15 mouse cellular contexts compared by ENCODE assay signal in genomic region chr3:110131043-110131891, GRCm38 (mm10). TPM values are rescaled to one million over a fixed set of nuclear protein-coding genes. Genes with fewer than 3 reads are reported as not detected.
DNase-seq lines count a peak whose midpoint lies in the region; ATAC-seq and TF ChIP-seq lines count a peak whose summit lies in the region.
"Had no signal": no experiment of that assay in that cellular context is flagged by ENCODE, and none has a peak within 500 bp of the region (broad histone marks: within the 10 kb centered on the region; RNA-seq: fewer than 3 reads in every experiment).

No protein-coding gene starts in this region.

- H3K4me1 ChIP-seq in hindbrain, embryonic 13.5 days (replicated peaks): peaks cover 26% of the 10 kb centered on the region
- H3K4me1 ChIP-seq in neural tube, embryonic 13.5 days (replicated peaks): peaks cover 24% of the 10 kb centered on the region
- H3K4me1 ChIP-seq: lung, embryonic 15.5 days; megakaryocyte, embryonic 14.5 days had no signal

- H3K27ac ChIP-seq in layer of hippocampus, adult 2 months: peak overlapping the region; percentile 54
- peak overlapping the region; percentile 71 for H3K27ac ChIP-seq in hindbrain, embryonic 13.5 days
- peak overlapping the region; percentile 47; the same call in 1 of the 2 replicates for H3K27ac ChIP-seq in neural tube, embryonic 13.5 days (replicated peaks)
- H3K27ac ChIP-seq: lung, embryonic 15.5 days; stomach, postnatal 0 days had no signal

- H3K27me3 ChIP-seq in hindbrain, embryonic 13.5 days: no peaks in the 10 kb centered on the region
- no peaks in the 10 kb centered on the region for H3K27me3 ChIP-seq in neural tube, embryonic 13.5 days
- H3K27me3 ChIP-seq: lung, embryonic 15.5 days; megakaryocyte, embryonic 14.5 days; Patski had no signal

- peak overlapping the region; percentile 53 for H3K4me3 ChIP-seq in layer of hippocampus, adult 2 months
- H3K4me3 ChIP-seq in hindbrain, embryonic 13.5 days: peak overlapping the region; percentile 25
- H3K4me3 ChIP-seq in neural tube, embryonic 13.5 days: peak overlapping the region; percentile 22
- H3K4me3 ChIP-seq: lung, embryonic 15.5 days; megakaryocyte, embryonic 14.5 days had no signal

- peak; percentile 21 to 27 for DNase-seq in cerebellum, postnatal 10 days
- DNase-seq in cerebellum, adult 11 months: no peak
- DNase-seq in layer of hippocampus, adult 2 months (ENCODE audit: low spot score in 2 of 2): no peak
- no peak for DNase-seq in layer of hippocampus, postnatal 10 days (ENCODE audit: low spot score in 2 of 2)
- no peak for DNase-seq in thymus, postnatal 14 days
- DNase-seq in gastrocnemius, postnatal 36 days: no peak
- DNase-seq: cerebellum, adult 9-11 months; kidney, adult 11 months had no signal

- no peaks in the 10 kb centered on the region for H3K9me3 ChIP-seq in hindbrain, embryonic 13.5 days
- no peaks in the 10 kb centered on the region for H3K9me3 ChIP-seq in neural tube, embryonic 13.5 days
- H3K9me3 ChIP-seq: lung, embryonic 15.5 days; megakaryocyte, embryonic 14.5 days had no signal

- H3K36me3 ChIP-seq in hindbrain, embryonic 13.5 days: no peaks in the 10 kb centered on the region
- no peaks in the 10 kb centered on the region for H3K36me3 ChIP-seq in neural tube, embryonic 13.5 days
- H3K36me3 ChIP-seq: lung, embryonic 15.5 days had no signal

- intact Hi-C loops in gastrocnemius, postnatal 36 days (cut with DNase I): no loop called here

- H3K9ac ChIP-seq in hindbrain, embryonic 13.5 days: peak overlapping the region; percentile 59
- peak overlapping the region; percentile 56 for H3K9ac ChIP-seq in neural tube, embryonic 13.5 days
- H3K9ac ChIP-seq: lung, embryonic 15.5 days had no signal

- 37% methylated on average over 18 of the region's 18 CpGs for WGBS in hindbrain, embryonic 13.5 days
- WGBS in neural tube, embryonic 13.5 days: 42% methylated on average over 18 of the region's 18 CpGs

- no peak for TF ChIP-seq CTCF in layer of hippocampus, adult 2 months (conservative IDR thresholded peaks at IDR 0.05)

- peak; percentile 79 for ATAC-seq in hindbrain, embryonic 13.5 days (ENCODE audit: low FRiP score)
- peak; percentile 77 for ATAC-seq in neural tube, embryonic 13.5 days (ENCODE audit: low read depth)
- ATAC-seq: Patski had no signal

- H3K4me2 ChIP-seq in hindbrain, embryonic 13.5 days: peak overlapping the region; percentile 53
- peak overlapping the region; percentile 47 for H3K4me2 ChIP-seq in neural tube, embryonic 13.5 days
- H3K4me2 ChIP-seq: lung, embryonic 15.5 days had no signal

RNA-seq across cellular contexts. Expression of gene Ntng1, which starts 12.5 kb away (rescaled TPM):
- 10 to 100 TPM; 35.8 to 39.8 TPM for total RNA-seq in layer of hippocampus, adult 2 months (2021)
- 10 to 100 TPM; 27.7 to 35.7 TPM for total RNA-seq in layer of hippocampus, postnatal 10 days (2021)
- 19.7 and 25.5 TPM in 2 replicates for polyA plus RNA-seq in hindbrain, embryonic 13.5 days (2015; fragmentation: Nextera tagmentation; extraction: Ambion mirVana)
- polyA plus RNA-seq in neural tube, embryonic 13.5 days (2015; fragmentation: Nextera tagmentation; extraction: Ambion mirVana): 13.7 and 15.6 TPM in 2 replicates
- total RNA-seq in gastrocnemius, postnatal 36 days (2021): under 1 TPM; 0.36 to 0.67 TPM
- total RNA-seq: liver, adult 2 months had no signal
- polyA plus RNA-seq: liver, adult 2 months had no signal

Comparison
In these comparisons a context has a peak if more than half of its experiments do, and no peak if none do; other contexts are left out.
1. DNase-seq: peak in cerebellum, postnatal 10 days (2 of 2); none in cerebellum, adult 11 months (single experiment), layer of hippocampus, adult 2 months (0 of 2), layer of hippocampus, postnatal 10 days (0 of 2), thymus, postnatal 14 days (single experiment) and gastrocnemius, postnatal 36 days (0 of 2).
2. RNA of gene Ntng1, which starts 12.5 kb away (total RNA-seq): 35.8 to 39.8 TPM in layer of hippocampus, adult 2 months and 27.7 to 35.7 TPM in layer of hippocampus, postnatal 10 days; 0.36 to 0.67 TPM in gastrocnemius, postnatal 36 days; every median in the first group is over 10 times any median in the second.
3. Peak in every context shown above with its lines, with median percentiles within 50 percentile points of each other: H3K27ac ChIP-seq and H3K4me3 ChIP-seq.